Mouse (Mus musculus) urinary bladder, adult 2 months (tissue): ENCODE results near the gene Map1b. TPM values are rescaled to one million over a fixed set of nuclear protein-coding genes. Genes with fewer than 3 reads are reported as not detected.

Experiments used
- DNase-seq: peaks from one replicate; pipeline ENCODE4 v3.0.0; 2022; ENCODE audit warnings: low spot score
- polyA plus RNA-seq: library from polyadenylated mRNA; depleted of rRNA; stranded (reverse); fragments of >200 nt; gene quantifications from 2 replicates; pipeline ENCODE4 v1.2.3, GENCODE M21; 2012

Gene Map1b
- polyA plus RNA-seq, 1 experiment: 7.6 TPM

DNA sequence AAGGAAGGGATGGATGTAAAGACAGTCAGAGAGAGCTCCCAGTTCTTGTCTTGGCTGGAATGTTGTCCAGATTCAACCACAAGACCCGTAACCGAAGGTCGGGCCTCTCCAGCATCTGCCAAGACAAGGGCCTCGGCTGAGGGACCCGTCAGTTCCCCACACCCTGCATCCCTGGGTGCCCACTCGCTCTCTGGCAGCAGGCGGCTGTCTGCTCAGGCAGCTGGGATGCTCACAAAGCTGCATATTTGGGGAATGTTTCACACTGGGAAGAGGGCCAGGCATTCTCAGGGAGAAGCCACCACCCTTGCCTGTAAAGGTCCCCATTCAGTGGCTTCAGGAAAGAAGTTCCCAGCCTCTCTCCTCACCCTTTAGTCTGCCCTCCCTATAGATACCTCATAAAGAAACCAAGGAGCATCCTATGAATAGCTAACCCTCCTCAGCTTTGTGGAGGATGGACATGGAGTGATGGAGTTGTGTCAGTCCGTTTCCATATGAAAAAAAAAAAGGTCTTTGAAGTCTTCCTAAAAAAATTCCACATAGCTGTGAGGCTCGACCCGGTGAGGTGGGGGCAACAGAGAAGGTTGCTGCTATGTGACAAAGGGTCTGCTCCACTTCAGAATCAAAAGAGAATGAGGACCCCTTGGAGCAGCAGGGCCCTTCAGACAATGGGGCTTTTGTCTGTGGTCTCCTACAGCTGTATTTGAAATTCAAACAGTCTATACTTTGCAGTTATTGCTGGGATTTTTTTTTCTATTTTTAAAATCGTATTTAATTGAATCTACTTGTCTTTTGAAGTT is 68.7 kb downstream of the Map1b start:
- no peak for DNase-seq

DNA sequence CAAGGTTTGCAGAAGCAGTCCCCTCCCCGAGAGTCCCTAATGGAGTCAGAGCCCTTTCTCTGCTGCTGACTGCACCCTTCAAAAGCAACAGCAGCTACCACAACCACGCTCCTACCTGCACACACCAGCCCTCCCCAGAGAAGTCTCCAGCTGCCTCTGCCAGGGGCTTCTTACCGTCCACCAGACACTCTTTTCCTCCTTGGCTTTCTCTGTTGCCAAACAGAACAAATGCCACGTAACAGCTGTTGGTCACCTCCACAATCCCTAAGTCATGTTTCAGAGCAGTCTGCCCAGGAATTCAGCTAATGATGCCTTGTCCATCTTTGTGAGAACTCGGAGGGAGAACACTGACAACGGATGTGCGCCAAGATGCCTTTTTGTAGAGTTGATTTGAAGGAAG is 69.3 kb downstream of the Map1b start:
- DNase-seq: no peak

DNA sequence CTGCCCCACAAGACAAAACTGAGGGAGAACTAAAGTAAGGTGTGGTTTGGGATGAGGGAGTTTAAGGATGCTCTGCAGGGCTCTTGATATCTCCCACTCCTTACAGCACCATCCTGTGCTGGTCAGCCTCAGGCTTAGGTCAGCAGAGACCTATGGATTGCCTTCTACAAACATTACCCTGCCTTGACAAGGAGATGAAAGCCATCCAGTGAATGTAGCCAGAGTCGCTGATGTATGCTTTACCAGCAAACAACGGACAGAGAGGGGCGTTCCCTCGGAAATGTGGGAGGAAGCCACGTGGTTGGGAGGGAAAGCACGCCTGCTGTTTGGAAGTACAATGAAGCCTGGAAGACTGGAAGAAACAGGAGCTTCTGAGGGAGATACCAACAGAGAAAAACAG is 71.5 kb downstream of the Map1b start:
- no peak for DNase-seq

DNA sequence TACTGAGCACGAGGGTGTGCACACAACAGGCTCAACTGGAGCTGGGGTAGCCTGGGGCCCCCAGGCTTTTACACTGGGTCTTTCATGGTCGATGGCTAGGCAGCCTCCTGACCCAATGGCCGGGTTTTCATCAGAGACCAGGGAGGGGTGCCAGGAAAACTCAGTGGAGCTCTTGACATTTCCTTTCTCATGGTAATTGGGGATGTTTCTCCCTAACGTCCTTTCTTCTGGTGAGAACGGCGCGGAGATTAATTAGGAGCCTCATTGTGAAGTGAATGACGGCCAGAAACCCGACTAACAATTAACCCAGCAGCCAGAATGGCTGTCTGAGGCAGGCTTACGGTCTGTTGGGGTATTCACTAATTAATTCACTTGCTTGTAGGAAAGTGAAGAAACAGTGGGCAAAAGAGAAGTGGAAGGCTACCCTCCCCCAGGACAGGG is 71.9 kb downstream of the Map1b start:
- no peak for DNase-seq

DNA sequence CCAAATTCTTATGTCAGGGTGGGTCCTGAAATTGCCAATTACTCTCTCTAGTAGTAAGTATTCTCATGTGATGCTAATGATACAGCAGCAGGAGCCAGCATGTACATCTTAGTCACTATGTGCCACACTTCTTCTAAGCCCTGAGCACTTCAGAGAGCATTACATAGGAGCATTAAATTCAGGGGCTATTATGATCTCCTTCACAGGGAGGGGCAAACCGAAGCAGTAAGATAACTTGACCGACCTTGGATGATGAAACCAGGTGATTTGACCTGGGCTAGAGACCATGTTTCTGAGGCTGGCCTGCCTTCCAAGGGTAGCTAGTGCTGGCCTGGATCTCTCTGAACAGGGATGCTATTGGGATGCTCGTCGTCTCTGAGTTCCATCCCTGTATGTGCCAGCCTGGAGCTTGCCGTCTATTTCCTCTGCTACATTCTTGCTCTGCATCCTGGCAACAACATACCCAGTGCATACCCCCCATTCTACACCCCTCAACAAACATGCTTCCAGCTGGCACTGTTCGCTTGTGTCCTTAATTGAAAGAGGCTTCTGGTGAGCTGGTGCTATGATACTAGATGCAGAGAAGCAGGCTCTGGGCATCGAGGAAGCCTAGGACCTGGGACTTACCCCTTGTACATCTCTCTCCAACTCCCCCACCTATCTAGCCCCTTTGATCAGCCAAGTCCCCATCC is 72.7 kb downstream of the Map1b start:
- no peak for DNase-seq

DNA sequence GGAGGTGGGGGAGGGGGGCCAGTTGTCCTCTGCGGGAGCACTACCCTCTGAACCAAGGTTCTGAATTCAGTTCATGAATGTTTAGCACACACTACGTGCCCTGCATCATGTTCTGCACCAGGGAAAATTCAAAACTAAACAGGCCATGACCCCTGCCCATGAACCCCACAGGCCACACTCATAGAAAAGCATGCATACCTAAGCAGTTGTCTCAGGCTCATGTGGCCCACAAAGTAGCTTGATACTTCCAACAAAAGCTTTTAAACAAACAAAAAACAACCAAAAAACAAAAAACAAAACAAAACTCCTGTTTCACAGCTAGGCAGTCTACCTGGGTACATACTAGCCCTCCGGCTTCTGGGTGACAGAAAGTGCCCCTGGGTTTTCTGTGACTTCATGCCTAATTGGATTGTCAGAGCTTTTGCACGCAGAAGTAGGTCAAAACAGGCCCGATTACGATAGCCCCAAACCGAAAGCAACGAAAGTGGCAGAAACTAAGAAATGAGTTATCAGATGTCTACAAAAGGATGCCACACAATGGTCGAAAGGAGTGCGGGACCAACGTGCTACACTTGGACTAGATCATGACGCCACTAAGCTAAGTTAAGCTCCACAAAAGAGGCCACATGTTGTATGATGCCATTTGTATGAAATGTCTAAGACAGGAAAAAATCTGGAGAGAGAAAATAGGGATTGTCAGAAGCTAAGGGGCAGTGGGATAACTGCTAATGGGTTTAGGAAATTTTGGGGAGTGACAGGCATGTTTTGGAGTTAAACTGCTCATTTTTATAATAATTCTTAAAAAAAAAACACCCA is 73.7 kb downstream of the Map1b start:
- no peak for DNase-seq

DNA sequence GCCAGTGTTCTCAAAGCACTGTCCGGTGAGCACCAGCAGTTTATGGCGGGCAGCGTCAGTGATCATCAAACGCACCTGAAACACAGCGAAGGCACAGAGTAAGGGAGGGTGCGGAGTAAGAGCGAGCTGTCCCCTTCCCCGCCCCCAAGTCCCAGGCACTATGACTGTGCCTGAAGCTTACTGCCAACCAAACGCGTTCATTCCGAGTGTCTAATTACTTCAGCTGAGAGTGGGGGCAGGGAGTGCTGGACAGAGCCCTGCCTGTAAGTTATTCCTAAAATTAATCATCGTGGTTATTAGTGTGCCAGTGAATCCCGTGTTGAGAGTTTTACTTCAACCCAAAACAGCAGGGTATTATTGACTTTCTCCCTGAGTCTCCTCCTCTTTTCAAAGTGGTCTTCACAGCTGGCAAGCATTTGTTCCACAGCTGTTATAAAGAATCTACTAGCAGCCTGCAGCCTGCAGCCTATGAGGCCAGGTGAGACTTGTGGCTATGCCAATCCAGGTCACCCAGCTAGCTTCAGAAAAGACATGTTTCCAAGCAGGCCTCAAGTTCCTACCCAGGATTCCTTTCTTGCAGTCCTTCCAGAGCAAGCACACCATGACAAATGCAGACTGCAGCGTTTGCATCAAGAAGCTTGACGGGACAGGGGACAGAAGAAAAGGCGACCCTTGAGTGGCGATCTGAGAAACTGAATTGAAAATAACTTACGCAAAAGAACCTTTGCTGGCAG is 74.5 kb downstream of the Map1b start:
- DNase-seq: no peak

DNA sequence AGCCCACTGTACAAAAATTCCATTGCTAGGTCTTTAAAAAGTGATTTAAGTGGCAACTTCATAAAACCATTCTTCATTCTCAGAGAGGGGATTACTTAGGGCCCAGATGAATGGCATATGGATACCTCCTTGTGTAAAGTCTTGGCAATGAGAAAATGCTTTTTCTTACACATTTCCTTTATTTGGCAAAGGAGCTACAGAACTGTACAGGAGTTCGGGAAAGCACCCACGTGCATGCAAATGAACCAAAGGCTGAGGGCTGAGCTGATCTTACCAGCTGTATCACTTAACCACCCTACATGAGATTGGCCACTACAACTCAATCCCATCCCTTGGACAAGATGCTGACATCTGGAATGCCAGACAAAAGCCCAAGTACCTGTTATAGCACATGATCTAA is 76.1 kb downstream of the Map1b start:
- DNase-seq: no peak

DNA sequence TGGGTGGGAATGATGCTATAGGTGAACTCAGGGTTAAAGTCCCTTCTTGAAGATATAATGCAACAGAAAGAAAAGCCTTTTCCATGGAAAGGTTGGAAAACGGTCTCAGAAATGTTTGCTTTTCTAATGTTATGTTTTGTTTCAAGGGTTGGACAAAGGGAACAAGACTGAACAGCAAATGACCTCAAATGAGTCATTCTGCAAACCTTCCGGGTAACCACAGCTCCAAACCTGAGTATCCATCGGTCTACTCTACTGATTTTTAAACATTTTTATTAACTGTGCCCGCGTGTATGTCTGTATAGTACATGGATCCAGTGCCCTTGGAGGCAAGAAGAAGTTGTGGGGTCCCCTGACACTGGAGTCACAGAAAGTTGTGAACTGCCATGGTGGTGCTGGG is 77.0 kb downstream of the Map1b start:
- DNase-seq: no peak

DNA sequence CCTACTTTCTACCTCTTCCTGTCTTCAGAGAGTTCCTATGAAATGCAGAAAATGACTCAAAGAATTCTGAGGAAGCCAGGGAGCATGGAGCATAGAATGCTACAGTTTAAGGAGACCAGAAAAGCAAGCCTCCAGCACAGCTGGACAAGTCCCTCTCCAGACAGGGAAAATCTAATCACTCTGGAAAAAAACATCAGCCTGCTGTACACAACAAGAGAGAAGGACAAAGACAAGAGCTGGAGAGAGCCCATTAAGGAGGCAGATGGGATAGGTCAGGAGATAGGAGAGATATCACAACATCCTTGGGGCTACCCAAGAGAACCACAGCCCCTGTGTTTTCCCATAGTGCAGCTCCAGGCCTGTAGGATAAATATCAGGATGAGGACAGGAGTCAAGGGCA is 79.3 kb downstream of the Map1b start:
- DNase-seq: no peak

DNA sequence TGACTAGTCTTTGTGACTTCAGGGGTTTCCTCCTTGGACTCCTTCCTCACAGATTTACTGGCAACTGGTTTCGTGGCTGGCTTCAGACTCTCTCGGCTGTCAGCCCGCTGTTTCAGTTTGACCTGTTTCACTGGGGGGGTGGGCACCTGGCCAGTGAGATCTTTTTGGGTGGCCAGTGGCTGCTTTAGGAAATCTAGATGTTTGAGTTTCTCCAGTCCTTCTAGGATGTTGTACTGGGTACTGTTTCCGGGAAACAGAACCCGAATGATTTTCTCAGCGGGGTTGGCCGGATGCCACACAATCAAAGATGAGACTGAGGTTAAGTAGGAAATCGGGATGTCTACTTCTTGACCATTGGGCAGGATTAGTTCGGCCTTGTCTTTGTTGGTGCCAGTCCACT is 81.8 kb downstream of the Map1b start:
- DNase-seq: no peak

DNA sequence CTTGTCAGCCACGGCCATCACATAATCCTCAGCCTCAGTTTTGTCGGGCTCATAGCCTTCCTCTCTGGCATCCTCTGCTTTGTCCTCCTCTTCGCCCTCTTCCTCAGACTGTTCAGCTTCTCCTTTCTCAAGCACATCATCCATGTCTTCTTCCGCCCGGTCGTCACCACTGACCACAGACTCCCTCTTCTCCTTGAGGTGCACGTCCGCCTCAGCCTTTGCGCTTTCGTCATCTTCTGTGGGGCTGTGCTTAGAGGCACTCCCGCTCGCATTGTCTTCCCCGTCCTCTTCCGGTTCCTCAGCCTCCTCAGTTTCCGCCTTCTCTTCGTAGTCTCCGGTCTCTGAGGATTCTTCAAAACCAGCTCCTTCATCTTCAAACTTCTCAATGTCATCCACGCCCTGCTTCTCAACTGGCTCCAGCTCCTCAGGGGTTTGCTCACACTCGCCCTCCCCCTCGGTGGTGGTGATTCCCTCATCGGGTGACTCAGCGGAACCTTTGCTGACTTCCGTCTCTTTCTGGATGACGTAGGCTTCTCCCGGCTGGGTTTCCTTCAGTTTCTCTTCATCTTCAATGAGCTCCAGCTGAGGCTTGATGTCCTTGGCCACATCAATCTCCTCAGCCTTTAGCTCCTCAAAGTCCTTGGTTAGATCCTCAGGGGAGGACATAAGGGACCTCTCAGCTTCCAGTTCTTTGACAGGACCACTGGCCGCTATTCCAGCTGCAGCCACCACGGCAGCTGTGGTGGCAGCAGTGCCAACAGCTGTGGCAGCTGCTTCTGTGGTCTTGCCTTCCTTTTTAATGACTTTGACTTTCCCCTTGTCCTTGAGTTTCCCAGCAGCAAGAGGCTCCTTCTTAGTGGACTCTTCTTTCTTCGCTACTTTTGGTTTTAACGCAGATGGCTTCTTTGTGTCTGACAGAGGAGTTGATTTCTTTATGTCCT is 83.0 kb downstream of the Map1b start:
- DNase-seq: no peak

DNA sequence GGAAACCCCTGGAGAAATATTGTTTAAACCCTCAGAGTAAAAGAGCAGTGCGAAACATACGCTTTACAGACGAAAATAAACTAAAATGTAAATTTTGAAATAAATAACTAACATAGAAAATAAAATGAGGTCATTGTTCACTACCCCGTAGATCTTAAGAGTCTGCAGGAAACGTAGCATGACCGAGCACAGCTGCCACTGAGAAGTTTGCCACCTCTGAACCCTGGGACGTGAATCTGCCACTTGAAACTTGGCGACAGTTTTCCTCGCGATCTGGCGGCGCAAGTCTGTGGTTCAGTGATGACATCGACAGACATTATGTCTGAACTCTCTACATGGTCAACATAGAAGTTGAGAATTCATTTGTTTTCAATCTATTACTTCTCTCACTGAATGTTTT is 92.8 kb downstream of the Map1b start:
- no peak for DNase-seq

DNA sequence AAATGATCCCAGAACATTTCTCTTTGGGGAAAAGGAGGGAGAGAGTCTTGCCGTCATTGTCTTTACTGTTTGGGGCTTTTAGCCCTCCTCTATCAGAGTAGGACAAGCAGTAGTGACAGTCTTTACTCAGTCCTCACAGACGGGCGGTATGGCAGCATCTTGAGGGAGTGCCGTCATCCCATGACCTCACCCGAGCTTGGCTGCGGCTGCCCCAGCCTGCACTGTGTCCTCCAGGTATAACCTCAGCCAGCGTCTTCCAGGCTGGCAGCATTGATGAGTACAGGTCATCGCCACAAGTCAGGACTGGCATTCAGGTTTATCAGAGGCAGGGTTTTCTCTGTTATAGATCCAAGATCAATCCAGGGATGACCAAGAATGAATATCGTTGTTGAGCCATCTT is 99.7 kb downstream of the Map1b start:
- no peak for DNase-seq

DNA sequence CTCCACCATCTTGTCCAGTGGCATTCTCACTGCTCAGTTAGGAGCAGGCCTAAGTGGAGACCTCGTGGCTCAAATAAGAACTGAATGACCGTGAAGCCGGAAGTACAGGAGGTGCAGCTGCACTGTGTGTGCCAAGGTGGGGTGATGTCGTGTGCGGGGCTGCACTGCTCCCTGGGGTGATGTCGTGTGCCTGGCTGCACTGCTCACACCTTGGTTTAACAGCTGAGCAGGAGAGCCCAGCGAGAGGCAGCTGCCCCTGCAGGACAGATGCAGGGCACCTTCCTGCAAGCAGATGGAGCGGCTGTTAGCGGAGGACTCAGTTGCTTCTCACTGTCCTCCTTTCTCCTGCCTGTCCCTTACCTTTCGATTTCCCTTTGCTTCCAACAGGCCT is 102.0 kb downstream of the Map1b start:
- DNase-seq: no peak

DNA sequence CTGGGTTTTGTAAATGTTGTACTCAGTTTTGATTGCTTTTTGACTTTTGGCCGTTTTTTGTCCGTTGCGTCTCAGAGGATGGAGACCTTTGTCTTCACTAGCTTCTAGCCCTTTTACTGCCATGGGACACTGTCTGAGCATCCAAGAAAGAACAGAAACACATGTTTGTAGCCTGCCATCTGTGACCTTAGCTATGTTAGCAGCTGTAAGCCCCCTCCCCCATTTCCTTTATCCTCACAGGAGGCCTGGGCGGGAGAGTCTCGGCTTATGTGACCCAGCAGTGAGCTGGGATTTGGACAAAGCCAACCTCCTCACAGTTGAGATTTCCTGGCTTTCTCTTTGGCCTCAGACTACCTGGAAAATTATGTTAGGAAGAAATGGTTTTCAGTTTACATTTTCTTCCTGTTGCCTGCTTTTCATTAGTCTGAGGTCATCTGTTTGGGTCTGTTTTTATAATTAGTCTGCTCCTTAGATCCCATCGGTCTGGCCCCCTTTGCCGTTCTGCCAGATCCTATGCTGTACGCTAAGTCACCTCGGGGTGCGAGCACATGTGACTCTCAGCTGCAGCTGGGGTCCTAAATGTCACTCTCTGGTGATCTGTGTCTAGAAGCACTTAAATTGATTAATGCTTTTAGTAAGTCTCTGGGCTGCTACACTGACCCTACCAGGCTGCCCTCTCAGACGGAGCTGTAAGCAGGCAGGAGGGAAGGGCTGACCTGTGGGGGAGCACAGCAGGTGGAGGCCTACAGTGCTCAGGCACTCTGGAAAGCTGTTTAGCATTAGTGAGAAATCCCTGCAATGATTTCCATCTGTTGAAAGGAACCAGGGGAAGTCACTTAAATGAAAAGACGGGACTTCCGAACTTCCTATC is 102.6 kb downstream of the Map1b start:
- no peak for DNase-seq

DNA sequence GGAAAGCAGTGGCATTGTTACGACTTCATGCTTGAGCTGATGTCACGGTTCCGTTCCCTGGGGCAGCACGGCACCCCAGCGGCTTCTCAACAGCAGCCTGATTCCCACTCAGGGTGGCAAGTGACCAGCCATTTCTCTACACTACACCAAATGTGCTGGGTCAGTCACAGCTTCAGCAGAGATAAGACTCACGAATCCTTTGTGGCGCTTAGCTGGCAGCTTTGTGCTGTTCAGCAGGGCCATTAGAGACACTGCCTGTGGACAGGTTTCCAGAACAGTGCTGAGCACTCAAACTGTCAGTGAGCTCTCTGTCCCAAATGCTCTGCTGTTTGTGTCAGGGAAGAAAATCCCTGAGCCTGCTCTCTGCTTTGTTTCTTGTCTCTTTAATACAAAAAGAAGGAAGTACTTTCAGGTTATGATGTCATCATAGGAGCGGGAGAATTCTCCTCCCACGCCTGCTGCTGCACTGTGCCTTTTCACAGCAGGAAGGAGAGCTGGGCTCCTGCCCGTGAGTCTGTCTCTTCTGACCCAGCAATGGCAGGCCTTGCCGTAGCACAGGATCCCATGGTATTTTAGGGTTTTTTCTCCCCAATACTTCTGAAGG is 103.8 kb downstream of the Map1b start:
- no peak for DNase-seq

DNA sequence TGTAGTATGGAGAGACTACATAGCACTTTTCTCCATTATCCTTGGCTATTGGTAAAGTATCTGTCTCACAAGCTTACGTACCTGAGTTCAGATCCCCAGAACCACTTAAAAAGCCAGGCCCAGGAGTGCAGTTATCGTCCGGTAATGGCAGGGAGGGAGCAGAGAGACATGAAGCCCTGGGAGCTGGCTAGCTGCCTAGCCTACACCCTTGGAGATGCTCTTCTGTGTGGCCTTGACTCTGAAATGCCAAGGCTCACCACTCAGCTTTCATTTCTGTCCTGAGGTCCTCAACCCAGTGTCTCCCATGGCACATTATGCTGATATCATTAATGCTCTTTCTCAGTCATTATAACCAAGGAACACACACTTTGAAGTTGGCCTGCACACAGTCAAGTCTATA is 104.6 kb downstream of the Map1b start:
- DNase-seq: no peak
